Mouse (Mus musculus) frontal cortex, postnatal 10 days (tissue): Measurements from ENCODE around the gene Psma6.
"Not testable (repeated sequence)": the region's sequence is repeated elsewhere in the genome, so short reads cannot be mapped to it uniquely, and the experiment has no call there.

ENCODE experiments used
- DNase-seq, 2 experiments: peaks; one replicate each; pipeline ENCODE4 v3.0.0; 2022; ENCODE audit warnings: low spot score in 2 of 2, mixed read lengths in 1 of 2

The Psma6 gene

DNA sequence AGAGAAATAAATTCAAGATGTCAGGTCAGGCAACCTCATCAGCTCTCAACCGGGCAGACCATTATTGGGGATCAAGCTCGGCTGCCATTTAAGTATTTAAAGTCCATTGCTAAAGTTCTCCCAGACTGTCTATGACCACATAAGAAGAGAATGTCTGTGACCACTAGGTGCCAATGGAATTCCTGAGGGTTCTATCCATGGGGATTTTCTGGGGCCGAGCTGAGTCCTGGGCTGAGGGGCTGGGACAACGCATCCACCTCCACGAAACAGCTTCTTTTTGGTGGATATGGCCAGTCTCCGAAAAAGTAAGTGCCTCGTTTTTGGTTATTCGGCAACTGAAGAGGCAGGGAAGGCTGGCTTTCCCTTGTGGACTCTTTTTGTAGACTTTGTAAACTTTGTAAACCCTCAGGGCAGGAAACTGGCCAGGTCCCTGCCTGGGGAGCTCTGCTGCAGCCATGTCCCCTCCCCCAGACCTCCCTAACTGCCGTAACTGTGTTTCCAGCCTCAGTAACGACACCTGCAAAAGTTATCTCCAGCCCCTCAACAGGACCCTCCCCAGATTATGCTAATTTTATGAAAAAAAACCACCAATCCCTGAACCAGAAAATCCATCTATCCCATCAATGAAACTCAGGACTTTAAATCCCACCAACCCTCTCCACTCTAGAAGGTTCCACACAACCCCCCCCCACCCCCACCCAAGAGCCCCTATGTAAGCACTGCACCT lies at the start of gene Psma6:
Gene Psma6 (plus strand): TSS at position 200 of the 727 bp plus-strand sequence.
- DNase-seq = no peak

DNA sequence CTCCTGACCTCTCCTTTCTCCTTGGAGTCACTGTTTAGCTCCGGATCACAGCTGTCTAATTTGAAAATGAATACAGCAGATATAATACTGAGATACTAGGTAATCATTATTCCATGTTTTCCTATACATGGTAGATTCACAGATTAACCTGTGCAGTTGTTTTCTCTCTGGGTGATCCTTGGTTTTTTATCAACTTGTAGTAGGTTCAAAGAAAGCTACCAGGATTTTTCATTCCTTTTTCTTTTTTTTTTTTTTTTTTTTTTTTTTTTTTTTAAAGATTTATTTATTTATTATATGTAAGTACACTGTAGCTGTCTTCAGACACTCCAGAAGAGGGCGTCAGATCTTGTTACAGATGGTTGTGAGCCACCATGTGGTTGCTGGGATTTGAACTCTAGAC lies 45.5 kb upstream of the Psma6 start:
- not testable (repeated sequence) for DNase-seq

DNA sequence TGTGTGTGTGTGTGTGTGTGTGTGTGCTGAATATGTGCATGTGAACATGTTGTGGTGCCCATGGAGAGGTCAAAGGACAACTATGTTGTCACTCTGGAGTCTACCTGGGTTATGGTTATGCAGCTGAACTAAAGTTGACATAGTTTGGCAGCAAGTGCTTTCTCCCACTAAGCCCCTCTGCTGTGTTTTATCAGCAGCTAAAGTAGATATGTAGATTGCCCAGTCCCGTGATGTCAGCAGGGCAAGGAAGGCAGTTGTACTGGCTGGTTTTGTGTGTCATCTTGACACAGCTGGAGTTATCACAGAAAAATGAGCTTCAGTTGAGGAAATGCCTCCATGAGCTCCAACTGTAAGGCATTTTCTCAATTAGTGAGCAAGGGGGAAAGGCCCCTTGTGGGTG lies 41.0 kb upstream of the Psma6 start:
- DNase-seq = not testable (repeated sequence)

- no peak for DNase-seq
These were observed 40.0 kb upstream of the Psma6 start for GRCm38 (mm10) chr12:55343998-55344397.

GRCm38 (mm10) chr12:55344583-55344982 lies 39.4 kb upstream of the Psma6 start:
- DNase-seq = no peak

GRCm38 (mm10) chr12:55353423-55353822 lies 30.6 kb upstream of the Psma6 start:
- no peak for DNase-seq

GRCm38 (mm10) chr12:55354904-55355303 lies 29.1 kb upstream of the Psma6 start:
- DNase-seq = peak in 1 of 2 experiments; percentile 15

GRCm38 (mm10) chr12:55357303-55357702 lies 26.7 kb upstream of the Psma6 start:
- DNase-seq = no peak

DNA sequence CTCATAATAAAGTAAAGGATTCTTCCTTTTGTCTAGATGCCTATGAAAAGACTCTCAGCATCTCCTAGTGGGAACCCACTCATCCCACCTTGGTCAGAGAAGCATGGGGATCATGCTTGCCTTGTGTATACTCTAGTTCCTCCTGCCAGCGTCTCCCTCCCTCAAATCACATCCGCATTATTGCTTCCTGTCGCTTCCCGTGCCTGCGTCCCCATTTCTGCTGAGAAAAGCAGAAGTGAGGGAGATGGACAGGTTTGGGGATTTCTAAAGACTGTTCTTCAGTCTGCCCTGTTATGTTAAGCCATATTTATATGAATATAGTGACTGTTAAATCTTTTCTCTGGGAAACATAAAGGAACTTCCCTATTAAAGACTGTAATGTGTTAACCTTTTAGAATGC lies 23.1 kb upstream of the Psma6 start:
- no peak for DNase-seq

DNA sequence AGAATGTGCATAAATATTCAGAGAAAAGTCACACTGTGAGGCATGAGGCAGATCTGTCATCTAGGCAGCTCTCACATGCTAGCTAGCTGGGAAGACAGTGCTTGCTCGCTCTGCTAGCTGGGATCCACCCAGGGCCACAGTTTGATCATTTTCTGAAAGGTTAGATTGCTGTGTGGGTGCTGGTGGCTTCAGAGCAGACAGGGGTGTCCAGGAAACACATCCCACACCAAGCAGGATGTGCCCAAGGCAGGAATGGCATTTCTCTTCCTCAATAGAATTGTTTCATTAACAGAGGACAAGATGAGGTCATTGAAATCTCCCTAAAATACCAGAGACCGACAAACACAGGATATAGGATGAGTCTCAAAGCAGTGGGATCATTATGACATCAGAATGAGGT lies 18.9 kb upstream of the Psma6 start:
- DNase-seq = no peak

GRCm38 (mm10) chr12:55372424-55373055 lies 11.5 kb upstream of the Psma6 start:
- no peak for DNase-seq

DNA sequence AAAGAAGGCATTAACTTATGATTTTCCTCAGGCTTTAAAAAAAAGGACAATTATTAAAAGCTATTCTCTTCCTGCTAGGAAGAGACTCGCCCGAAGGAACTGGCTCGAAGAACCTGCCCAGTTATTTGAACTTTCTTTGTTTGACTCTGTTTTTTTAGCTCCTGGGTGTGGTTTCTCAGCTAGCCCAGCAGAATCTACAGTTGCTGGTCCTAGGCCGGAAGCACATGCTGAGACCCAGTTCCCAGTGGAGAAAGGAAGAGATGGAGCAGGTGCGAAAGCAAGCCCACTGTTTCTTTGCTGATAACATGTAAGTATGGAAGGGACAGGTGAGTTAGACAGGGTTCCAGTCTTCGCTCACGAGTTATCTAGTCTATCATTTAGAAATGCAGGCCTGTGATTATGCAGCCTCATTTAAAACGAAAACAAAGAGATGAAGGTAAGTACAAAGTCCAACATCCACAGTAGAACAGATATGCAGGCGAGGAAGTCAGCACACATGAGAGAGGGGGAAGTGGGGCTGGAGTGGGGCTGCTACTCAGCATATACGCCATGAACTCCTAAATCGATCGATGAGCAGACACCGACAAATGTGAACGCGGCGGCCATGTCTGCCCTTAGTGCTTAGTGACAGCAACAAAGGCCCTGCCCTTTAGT lies 6.9 kb upstream of the Psma6 start:
- no peak for DNase-seq

GRCm38 (mm10) chr12:55377610-55377980 lies 6.4 kb upstream of the Psma6 start:
- no peak for DNase-seq

- no peak for DNase-seq
These were observed 804 bp downstream of the Psma6 start for GRCm38 (mm10) chr12:55384826-55385225.

DNA sequence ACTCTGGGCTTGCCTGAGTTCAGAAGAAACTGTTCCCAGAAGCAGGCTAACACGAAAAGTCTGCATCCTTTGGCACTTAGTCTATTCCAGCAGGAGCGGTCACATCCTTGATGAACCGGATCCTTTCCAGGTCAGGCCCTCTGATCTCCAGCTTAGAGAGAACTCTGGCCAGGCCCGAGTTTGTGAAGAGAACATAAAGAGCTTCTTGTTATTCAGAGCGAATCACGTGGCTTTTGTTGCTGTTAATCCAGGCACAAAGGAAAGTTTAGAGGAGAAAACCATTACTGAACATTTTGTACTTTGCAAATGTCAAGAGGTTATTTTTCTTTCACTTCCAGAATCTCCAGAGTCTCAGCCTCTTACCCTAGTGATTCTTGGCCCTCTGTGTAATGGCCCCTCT lies 1.9 kb downstream of the Psma6 start:
- no peak for DNase-seq

DNA sequence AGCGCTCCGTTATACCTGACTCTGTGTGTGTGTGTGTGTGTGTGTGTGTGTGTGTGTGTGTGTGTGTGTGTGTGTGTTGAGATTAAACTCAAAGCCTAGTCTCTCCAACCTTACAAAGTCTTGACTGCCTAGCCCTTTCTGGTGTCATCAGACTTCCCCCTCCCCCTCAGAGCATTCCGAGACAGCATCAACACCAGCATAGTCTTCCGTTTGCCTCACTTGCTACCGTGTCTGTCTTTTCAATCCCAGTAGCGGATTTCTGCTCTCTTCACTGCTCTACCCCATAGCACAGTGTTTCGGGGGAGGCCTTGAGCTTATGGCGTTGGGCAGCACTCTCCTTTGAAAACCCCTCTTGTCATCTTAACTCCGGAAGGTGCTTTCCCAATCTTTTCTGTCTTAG lies 2.4 kb downstream of the Psma6 start:
- no peak for DNase-seq

GRCm38 (mm10) chr12:55387083-55387787 lies 3.2 kb downstream of the Psma6 start:
- no peak for DNase-seq

- no peak for DNase-seq
These were observed 3.9 kb downstream of the Psma6 start for GRCm38 (mm10) chr12:55387788-55388465.

- DNase-seq = peak in 1 of 2 experiments; percentile 20
These were observed 4.5 kb downstream of the Psma6 start for GRCm38 (mm10) chr12:55388478-55388877.

GRCm38 (mm10) chr12:55389132-55390081 lies 5.4 kb downstream of the Psma6 start:
- no peak for DNase-seq

GRCm38 (mm10) chr12:55392120-55392519 lies 8.1 kb downstream of the Psma6 start:
- no peak for DNase-seq
